Mouse (Mus musculus): ENCODE results near the gene Podxl2. TPM values are rescaled to one million over a fixed set of nuclear protein-coding genes. Genes with fewer than 3 reads are reported as not detected.
A peak's percentile ranks its signal among the peaks of the same experiment; 100 is the strongest.

The Podxl2 gene
- polyA plus RNA-seq, 1 experiment from 2014 or later: 634 TPM

DNA sequence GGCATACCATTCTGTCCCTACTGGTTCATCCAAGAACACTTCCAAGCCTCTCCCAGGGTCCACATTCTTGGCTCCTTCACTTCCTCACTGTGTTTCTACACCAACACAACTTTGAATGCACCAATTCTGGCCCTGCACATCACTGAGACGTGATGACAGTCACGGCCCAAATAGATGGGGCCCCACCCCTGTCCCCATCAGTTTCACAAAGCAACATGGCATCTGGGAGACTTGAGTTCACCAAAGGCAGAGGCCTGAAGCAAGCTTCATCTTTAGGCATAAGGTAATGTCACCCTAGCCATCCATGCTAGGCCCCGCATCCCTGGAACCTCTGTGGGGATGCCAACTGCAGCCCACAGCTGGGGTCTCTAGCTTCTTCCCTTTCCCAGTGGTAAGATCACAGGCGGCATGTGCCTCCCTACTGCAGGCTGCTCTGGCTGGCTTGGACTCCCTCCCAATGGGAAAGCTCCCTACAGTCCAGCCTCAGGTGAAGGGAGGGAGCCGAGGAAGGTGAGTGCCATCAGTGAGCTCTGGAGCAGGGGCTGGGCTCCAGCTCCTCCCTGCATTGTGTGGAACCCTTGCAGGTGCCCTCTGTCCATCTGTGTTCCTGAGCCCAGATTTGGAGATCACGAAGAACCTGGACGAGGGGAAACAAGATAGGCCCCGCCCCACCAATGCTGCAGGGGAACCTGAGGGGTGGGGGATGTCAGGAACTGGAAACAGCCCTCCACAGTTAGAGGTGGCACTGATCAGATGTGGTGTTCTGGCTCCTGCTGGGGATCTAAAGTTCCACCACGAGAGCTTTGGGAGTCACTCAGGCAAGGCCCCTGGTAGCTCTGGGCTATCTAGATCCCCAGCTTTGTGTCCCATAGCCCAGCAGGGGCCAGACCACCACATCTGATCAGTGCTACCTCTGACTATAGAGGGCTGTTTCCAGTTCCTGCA is 30.8 kb downstream of the Podxl2 start:
- Histone ChIP-seq H3K9ac (replicated peaks; ENCODE audit: low read depth, low read length) (no peak overlapping the region), H3K36me3 (ENCODE audit: control insufficient read depth, insufficient read depth, low read length) (peaks cover 27% of the 10 kb centered on the region; the same call in 1 of the 2 replicates), H3K27ac (ENCODE audit: low read depth, low read length) (0 out of 2 replicates have a peak overlapping the region, but pooled peaks have one; percentile 16), H3K4me1 (ENCODE audit: control insufficient read depth, insufficient read depth, low read length) (peaks cover 17% of the 10 kb centered on the region), H3K4me2 (ENCODE audit: low read depth, low read length) (no peak overlapping the region), H3K27me3 (ENCODE audit: control insufficient read depth, insufficient read depth, low read length) (no peaks in the 10 kb centered on the region), H3K4me3 (ENCODE audit: low read depth, low read length) (no peak overlapping the region), H3K9me3 (ENCODE audit: control insufficient read depth, low read length) (no peaks in the 10 kb centered on the region)
- WGBS: 81% methylated on average over 9 of the region's 9 CpGs
- ATAC-seq (ENCODE audit: low read depth): no peak

- Histone ChIP-seq H3K9ac (replicated peaks; ENCODE audit: low read depth, low read length) (peak overlapping the region; percentile 57), H3K4me2 (ENCODE audit: low read depth, low read length) (peak overlapping the region; percentile 80), H3K27me3 (ENCODE audit: control insufficient read depth, insufficient read depth, low read length) (no peaks in the 10 kb centered on the region), H3K9me3 (ENCODE audit: control insufficient read depth, low read length) (no peaks in the 10 kb centered on the region), H3K36me3 (ENCODE audit: control insufficient read depth, insufficient read depth, low read length) (peaks cover 25% of the 10 kb centered on the region), H3K27ac (ENCODE audit: low read depth, low read length) (peak overlapping the region; percentile 83; the same call in 1 of the 2 replicates), H3K4me3 (ENCODE audit: low read depth, low read length) (no peak overlapping the region), H3K4me1 (ENCODE audit: control insufficient read depth, insufficient read depth, low read length) (peaks cover 17% of the 10 kb centered on the region)
- 74% methylated on average over 7 of the region's 7 CpGs for WGBS
- ATAC-seq (ENCODE audit: low read depth): no peak
Measured at GRCm38 (mm10) chr6:88843241-88843640, 31.6 kb downstream of the Podxl2 start.

- Histone ChIP-seq H3K4me2 (ENCODE audit: low read depth, low read length) (peak overlapping the region; percentile 80), H3K27ac (ENCODE audit: low read depth, low read length) (peak overlapping the region; percentile 83), H3K4me3 (ENCODE audit: low read depth, low read length) (peak overlapping the region; percentile 69), H3K27me3 (ENCODE audit: control insufficient read depth, insufficient read depth, low read length) (no peaks in the 10 kb centered on the region), H3K4me1 (ENCODE audit: control insufficient read depth, insufficient read depth, low read length) (peaks cover 17% of the 10 kb centered on the region), H3K9ac (replicated peaks; ENCODE audit: low read depth, low read length) (peak overlapping the region; percentile 57), H3K9me3 (ENCODE audit: control insufficient read depth, low read length) (no peaks in the 10 kb centered on the region), H3K36me3 (ENCODE audit: control insufficient read depth, insufficient read depth, low read length) (peaks cover 30% of the 10 kb centered on the region)
- peak; percentile 9 for ATAC-seq (ENCODE audit: low read depth)
- 1% methylated on average over 22 of the region's 32 CpGs for WGBS
Measured at GRCm38 (mm10) chr6:88842731-88843151, 32.1 kb downstream of the Podxl2 start.

- peaks cover 17% of the 10 kb centered on the region for H3K4me1 ChIP-seq (ENCODE audit: control insufficient read depth, insufficient read depth, low read length)
- H3K36me3 ChIP-seq (ENCODE audit: control insufficient read depth, insufficient read depth, low read length): peaks cover 33% of the 10 kb centered on the region
- under 1% methylated on average over 66 of the region's 72 CpGs for WGBS
- H3K4me2 ChIP-seq (ENCODE audit: low read depth, low read length): peak within 1 kb of the TSS; percentile 80
- H3K27ac ChIP-seq (ENCODE audit: low read depth, low read length): peak within 1 kb of the TSS; percentile 83
- no peaks in the 10 kb centered on the region for H3K27me3 ChIP-seq (ENCODE audit: control insufficient read depth, insufficient read depth, low read length)
- H3K4me3 ChIP-seq (ENCODE audit: low read depth, low read length): peak within 1 kb of the TSS; percentile 69
- H3K9ac ChIP-seq (replicated peaks; ENCODE audit: low read depth, low read length): peak within 1 kb of the TSS; percentile 82
- no peaks in the 10 kb centered on the region for H3K9me3 ChIP-seq (ENCODE audit: control insufficient read depth, low read length)
- ATAC-seq (ENCODE audit: low read depth): peak; percentile 94
Measured at GRCm38 (mm10) chr6:88841781-88842689, 32.8 kb downstream of the Podxl2 start, which contains the start of gene Abtb1. TSS of gene Abtb1 (minus strand) at chr6:88841984.

DNA sequence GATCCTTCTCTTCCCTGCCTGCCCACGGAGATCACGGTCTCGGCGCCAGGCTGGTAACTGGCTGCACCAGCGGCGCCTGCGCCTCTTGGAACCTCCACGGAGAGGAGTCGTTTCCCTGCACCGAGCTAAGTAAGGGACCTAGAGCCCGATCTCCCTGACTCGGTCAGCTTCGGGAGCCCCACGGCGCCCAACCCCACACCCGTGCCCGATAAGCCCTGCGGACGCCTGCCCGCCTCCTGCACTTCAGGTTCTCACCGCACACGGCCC is 33.4 kb downstream of the Podxl2 start:
- peaks cover 17% of the 10 kb centered on the region for H3K4me1 ChIP-seq (ENCODE audit: control insufficient read depth, insufficient read depth, low read length)
- peak overlapping the region; percentile 83 for H3K27ac ChIP-seq (ENCODE audit: low read depth, low read length)
- peak overlapping the region; percentile 80 for H3K4me2 ChIP-seq (ENCODE audit: low read depth, low read length)
- no peaks in the 10 kb centered on the region for H3K27me3 ChIP-seq (ENCODE audit: control insufficient read depth, insufficient read depth, low read length)
- H3K9ac ChIP-seq (replicated peaks; ENCODE audit: low read depth, low read length): peak overlapping the region; percentile 82
- 2% methylated on average over 22 of the region's 22 CpGs for WGBS
- H3K4me3 ChIP-seq (ENCODE audit: low read depth, low read length): peak overlapping the region; percentile 69
- peak; percentile 41; the same call in 1 of the 2 replicates for ATAC-seq (ENCODE audit: low read depth)
- H3K9me3 ChIP-seq (ENCODE audit: control insufficient read depth, low read length): no peaks in the 10 kb centered on the region
- peaks cover 33% of the 10 kb centered on the region for H3K36me3 ChIP-seq (ENCODE audit: control insufficient read depth, insufficient read depth, low read length)

DNA sequence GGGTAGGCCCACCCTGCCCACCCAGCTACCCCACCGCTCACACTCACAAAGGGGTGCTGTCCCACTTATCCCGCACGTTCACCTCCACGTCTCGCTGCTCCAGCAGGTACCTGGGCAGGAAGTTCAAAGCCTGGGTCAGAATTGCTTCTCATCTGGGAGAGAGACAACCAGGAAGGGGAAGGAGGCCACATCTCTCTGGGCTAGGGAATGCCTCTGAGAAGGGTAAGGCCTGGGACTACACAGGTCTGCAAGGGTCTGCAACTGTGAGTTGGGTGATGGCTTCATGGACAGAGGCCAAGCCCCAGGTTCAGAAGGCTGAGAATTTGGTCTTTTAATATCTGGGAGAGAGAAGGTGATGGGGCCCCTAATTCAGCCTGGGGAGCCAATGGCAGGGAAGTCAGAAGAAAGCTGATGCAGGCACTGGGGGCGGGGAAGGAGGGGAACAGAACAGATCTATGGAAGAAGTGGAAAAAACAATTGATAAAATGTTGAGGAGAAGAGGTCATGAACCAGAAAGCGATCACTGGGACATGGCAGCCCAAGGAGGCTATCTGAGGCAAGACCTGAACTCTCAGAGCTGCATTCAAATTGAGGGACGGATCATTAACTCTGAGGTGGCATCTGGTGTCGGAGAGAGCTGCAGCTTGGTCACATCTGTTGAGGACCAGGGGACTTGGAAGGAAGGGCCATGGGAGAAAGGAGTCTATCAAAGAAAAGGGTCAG is 33.9 kb downstream of the Podxl2 start:
- no peaks in the 10 kb centered on the region for H3K27me3 ChIP-seq (ENCODE audit: control insufficient read depth, insufficient read depth, low read length)
- H3K9me3 ChIP-seq (ENCODE audit: control insufficient read depth, low read length): no peaks in the 10 kb centered on the region
- no peak for ATAC-seq (ENCODE audit: low read depth)
- peaks cover 17% of the 10 kb centered on the region for H3K4me1 ChIP-seq (ENCODE audit: control insufficient read depth, insufficient read depth, low read length)
- WGBS: 55% methylated on average over 9 of the region's 9 CpGs
- peak overlapping the region; percentile 82 for H3K9ac ChIP-seq (replicated peaks; ENCODE audit: low read depth, low read length)
- peak overlapping the region; percentile 80 for H3K4me2 ChIP-seq (ENCODE audit: low read depth, low read length)
- peak overlapping the region; percentile 69 for H3K4me3 ChIP-seq (ENCODE audit: low read depth, low read length)
- H3K27ac ChIP-seq (ENCODE audit: low read depth, low read length): peak overlapping the region; percentile 83
- H3K36me3 ChIP-seq (ENCODE audit: control insufficient read depth, insufficient read depth, low read length): peaks cover 34% of the 10 kb centered on the region

- Histone ChIP-seq H3K9ac (replicated peaks; ENCODE audit: low read depth, low read length) (0 out of 2 replicates have a peak overlapping the region, but pooled peaks have one; percentile 82), H3K4me2 (ENCODE audit: low read depth, low read length) (peak overlapping the region; percentile 80; the same call in 1 of the 2 replicates), H3K4me3 (ENCODE audit: low read depth, low read length) (no peak overlapping the region), H3K9me3 (ENCODE audit: control insufficient read depth, low read length) (no peaks in the 10 kb centered on the region), H3K36me3 (ENCODE audit: control insufficient read depth, insufficient read depth, low read length) (peaks cover 30% of the 10 kb centered on the region), H3K4me1 (ENCODE audit: control insufficient read depth, insufficient read depth, low read length) (peaks cover 17% of the 10 kb centered on the region), H3K27me3 (ENCODE audit: control insufficient read depth, insufficient read depth, low read length) (no peaks in the 10 kb centered on the region), H3K27ac (ENCODE audit: low read depth, low read length) (no peak overlapping the region)
- ATAC-seq (ENCODE audit: low read depth): no peak
- 79% methylated on average over 3 of the region's 3 CpGs for WGBS
Measured at GRCm38 (mm10) chr6:88840211-88840610, 34.6 kb downstream of the Podxl2 start.

GRCm38 (mm10) chr6:88839135-88839970 is 35.5 kb downstream of the Podxl2 start:
- Histone ChIP-seq H3K4me1 (ENCODE audit: control insufficient read depth, insufficient read depth, low read length) (peaks cover 17% of the 10 kb centered on the region), H3K9me3 (ENCODE audit: control insufficient read depth, low read length) (no peaks in the 10 kb centered on the region), H3K4me3 (ENCODE audit: low read depth, low read length) (no peak overlapping the region), H3K4me2 (ENCODE audit: low read depth, low read length) (no peak overlapping the region), H3K36me3 (ENCODE audit: control insufficient read depth, insufficient read depth, low read length) (peaks cover 22% of the 10 kb centered on the region), H3K9ac (replicated peaks; ENCODE audit: low read depth, low read length) (no peak overlapping the region), H3K27ac (ENCODE audit: low read depth, low read length) (no peak overlapping the region), H3K27me3 (ENCODE audit: control insufficient read depth, insufficient read depth, low read length) (no peaks in the 10 kb centered on the region)
- no peak for ATAC-seq (ENCODE audit: low read depth)
- WGBS: 84% methylated on average over 26 of the region's 26 CpGs

Data from neural tube, embryonic 14.5 days (tissue).